Mouse (Mus musculus) frontal cortex, postnatal 14 days (tissue): Measurements from ENCODE around the gene Hils1.
"Not testable (repeated sequence)": the region's sequence is repeated elsewhere in the genome, so short reads cannot be mapped to it uniquely, and the experiment has no call there.

Source experiments
- DNase-seq, 2 experiments: peaks; one replicate each; pipeline ENCODE4 v3.0.0; 2022; ENCODE audit warnings: low spot score in 2 of 2

Gene Hils1

DNA sequence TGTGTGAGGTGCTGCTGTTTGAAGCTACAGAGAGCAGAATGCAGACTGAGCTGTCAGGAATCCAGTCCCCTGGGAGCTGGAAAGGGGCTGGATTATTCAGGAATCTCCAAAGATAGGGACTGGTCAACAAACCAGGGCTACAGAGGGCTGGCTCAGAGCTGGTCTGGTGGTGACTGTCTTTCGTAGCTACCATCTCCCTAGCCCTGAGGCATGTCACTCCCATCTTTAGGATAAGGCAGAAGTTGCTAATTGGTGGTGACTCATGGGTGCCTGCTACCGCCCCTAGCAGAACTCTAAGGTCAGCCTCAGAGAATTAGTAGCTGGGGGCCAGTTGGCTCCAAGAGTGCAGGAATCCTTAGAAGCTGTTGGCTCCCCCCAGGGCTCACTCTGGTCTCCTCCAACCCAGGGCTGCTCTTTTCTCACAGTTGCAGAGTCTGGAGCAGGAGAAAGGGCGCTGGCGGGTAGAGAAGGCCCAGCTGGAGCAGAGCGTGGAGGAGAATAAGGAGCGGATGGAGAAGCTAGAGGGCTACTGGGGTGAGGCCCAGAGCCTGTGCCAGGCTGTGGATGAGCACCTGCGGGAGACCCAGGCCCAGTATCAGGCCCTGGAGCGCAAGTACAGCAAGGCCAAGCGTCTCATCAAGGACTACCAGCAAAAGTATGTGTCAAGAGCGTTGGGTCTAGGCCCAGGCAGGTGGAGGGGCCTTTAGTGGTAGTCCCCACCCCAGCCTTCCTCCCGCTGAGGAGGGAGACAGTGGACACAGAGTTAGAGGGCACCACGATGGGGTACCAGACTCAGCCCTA is 36.9 kb downstream of the Hils1 start:
- DNase-seq, result no peak

DNA sequence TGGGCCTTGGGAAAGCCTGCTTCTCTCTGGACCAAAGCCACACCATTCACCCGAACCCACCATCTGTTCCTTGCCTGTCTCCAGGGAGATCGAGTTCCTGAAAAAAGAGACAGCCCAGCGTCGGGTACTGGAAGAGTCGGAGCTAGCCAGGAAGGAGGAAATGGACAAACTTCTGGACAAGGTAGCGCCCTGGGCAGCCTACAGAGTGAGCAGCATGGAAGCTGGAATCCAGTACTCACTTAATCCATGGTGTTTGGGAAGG is 37.5 kb downstream of the Hils1 start:
- no peak for DNase-seq

DNA sequence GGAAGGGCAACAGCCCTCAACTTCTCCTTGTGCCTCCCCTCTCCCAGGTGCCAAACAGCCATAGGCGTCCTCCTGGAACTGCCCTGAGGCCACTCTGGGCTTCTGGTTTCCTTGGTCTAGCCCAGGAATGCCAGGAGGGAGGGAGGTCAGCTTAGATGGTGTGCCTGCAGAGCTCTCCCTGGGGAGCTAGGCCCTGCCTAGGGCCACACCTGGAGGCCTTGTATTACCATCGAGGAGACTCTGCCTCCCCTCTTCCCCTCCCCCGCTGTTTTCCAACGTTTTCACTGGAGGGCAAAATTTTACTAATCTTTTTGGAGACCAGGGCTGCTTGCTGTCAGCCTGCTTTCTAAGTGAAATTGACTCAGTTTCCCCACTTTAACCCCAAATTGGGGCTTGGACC is 38.6 kb downstream of the Hils1 start:
- DNase-seq, result no peak

DNA sequence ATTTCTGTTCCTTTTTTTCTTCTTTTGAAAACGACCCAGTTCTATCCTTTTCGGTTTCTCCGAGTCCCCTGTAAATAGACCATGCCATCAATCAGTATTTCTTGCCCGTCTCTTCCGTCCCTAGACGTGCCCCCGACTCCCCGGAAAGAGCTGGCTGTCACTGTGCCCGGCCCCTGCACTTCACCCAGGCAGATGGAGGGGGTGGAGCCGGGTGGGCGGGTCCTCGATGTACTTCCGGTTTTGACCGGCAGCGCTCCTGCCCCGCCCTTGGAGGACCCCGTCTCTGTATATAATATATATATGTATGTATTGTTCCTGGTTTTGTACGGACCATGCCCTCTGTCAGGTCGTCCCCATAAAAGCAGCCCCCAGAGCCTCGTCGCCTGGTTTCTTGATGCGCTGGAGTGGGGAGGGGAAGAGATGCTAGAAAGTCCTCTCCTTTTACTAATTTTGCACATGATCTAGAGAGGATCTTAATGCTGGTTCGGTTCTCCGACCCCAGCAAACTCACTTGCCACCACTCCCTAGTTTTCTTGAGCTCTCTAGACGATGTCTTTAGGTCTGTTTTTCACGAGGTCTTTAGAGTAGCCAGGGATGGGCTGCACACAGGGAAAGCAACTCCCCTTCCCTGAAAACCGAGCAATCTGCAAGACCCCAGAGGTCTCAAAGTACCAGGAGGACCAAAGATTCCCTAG is 39.3 kb downstream of the Hils1 start:
- peak in 1 of 2 experiments; percentile 71 for DNase-seq

DNA sequence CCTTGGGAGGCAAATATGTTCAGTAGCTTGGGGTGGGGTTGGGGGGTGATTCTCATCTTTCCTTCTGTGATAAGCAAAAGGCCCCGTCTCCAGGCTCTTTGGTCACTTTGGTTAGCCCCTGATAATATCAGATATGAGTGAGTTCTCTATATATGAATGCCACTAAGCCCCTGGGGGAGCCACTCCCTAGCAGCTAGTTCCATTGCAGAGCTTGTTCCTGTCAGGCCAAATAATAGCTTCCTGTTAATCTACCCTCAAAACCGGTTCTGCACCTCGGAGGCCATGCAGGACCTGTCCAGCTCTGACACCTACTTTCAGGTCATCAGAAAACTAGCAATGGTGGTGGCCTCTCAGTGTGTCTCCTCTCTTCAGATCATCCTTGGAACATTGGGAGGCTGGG is 40.0 kb downstream of the Hils1 start:
- no peak for DNase-seq

DNA sequence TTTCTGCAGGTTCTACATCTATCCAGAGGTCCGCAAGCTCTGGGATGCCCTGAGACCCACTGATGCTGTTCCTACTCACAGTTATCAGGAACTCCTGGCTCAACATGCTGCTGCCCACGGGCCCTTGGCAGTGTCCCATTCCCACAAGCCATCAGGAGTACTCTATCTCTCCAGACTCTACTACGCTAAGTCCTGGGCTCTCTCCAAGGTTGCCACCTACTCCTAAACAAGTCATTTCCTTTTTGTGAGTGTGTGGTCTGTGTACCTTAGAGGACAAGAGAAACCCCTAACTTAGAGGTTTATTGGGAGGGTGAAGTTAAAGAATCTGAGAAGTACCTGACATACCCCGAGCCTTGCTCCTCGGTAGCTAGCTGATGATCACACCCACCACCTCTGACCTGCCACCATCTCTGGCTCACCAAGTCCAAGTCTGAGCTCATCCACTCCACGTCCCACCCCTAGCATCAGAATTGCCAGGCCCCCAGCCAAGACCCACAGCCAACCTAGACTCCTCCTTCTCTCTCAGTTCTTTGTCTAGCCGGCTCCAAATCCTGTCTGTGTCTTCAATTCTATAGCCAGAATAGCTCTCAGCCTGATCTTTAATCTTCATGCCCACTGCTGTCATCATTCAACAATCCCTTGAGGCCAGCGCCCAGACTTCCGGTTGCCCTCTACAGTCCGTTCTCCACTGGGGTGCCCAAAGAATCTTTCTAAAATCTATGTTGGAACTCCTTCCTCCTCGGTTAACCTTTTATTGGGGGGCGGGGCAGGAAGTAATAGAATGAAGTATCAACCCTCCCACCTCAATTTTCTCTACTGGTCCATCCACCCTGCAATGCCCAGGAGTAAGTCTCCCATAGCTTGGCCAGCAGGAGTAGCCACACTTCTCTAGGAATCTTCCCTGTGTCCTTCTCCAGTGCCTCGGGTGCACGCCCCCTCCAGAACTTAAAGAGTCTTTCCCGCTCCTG is 41.6 kb downstream of the Hils1 start:
- DNase-seq, result no peak

DNA sequence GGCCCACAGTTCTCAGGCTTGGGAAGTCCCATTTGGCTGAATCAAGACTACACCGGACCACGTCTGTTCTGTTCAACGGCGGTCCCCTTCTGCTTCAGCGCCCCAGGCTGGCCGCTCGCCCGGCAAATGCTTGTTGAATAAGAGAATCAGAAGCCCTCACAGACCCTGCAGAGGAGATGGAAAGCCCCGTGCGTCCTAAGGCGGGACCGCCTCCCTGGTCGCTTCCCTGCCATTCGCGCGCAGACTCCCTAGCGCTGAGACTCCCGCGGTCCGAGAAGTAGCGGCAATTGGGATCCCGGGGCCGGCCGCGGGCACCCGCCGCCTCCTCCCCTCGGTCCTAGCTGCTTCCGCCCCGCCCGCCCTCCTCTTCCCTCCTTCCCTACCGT is 42.2 kb downstream of the Hils1 start, which contains the start of gene Samd14:
TSS of gene Samd14 (plus strand) at position 251 of the 386 bp plus-strand sequence.
- DNase-seq, result peak; percentile 61 to 62

DNA sequence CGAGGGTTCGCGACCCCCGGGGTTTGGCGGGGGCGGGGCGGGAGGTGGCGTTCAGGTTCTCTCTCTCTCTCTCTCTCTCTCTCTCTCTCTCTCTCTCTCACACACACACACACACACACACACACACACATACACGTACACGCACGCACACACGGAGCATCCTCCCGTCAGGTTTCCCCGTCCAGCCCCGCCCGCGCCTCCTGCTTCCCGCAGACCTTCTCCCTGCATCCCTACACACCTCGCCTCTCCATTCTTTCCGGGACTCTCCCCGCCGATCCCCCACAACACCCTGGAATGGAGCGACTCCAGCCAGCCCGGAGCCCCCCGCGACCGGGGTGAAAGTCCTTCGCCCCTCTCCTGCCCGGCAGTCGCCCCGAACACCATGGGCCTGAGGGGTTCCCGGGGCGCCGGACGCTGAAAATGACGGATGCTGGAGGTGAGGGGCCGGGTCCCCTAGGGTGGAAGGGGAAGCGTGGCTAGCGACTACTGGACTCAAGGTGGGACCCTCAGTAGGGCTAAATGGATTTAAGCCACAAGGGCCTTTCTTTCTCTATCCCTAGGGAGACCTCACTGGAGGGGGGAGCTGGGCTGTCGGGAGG is 42.8 kb downstream of the Hils1 start:
- no peak for DNase-seq

DNA sequence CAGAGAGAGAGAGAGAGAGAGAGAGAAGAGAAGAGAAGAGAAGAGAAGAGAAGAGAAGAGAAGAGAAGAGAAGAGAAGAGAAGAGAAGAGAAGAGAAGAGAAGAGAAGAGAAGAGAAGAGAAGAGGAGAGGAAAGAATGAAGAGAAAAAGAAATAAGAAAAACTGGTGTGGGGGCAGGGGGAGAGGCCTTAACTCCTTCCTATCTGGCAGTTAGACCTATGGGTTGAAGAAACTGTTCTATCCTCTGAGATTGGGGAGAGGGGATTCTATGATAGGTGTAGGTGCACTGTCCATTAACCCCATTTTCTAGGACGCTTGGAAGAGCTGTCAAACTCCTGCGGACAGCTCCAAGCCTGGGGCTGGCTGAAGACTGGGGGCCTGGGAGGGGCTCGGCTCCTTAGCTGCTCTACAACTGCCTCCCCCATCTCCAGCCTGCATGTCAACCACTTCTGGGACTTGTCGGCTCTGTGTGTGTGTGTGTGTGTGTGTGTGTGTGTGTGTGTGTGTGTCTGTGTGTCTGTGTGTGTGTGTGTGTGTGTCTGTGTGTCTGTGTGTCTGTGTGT is 43.5 kb downstream of the Hils1 start:
- DNase-seq, result not testable (repeated sequence)

DNA sequence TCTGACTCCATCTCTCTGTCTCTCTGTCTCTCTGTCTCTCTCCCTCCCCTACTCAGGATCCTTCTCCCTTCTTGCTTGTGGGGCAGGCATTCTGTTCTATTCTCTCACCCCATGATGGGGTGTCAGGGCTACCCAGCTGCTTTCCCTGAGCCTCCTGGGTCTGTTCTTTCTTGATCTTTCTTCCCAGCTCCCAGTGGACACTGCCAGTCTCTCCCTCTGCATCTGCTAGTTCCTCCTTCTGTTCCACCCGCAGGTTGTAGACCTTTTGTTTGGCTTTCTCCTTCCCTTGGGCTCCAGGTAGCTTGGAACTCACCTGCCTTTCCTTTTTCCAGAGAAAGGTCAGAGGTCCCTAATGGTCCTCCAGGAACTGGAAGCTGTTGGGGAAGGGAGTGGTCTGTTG is 44.0 kb downstream of the Hils1 start:
- DNase-seq, result no peak

DNA sequence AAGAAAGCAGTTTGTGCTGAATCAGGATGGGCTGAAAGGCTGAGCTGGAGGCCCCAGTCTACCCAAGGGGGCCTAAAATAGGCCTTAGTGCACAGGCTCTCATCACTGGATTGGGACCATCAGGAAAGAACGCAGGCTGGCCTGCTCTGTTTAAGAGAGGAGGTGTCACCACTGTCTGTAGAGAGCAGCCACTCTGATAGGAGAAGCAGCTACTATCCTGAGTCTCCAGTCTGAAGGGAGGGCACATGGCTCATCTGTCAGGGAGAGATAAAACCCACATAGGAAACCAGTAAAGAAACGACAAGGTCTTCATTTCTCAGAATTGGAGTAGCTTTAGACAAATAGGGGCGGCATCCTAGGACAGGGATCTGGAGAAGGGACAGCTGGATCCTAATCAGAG is 44.7 kb downstream of the Hils1 start:
- DNase-seq, result no peak

DNA sequence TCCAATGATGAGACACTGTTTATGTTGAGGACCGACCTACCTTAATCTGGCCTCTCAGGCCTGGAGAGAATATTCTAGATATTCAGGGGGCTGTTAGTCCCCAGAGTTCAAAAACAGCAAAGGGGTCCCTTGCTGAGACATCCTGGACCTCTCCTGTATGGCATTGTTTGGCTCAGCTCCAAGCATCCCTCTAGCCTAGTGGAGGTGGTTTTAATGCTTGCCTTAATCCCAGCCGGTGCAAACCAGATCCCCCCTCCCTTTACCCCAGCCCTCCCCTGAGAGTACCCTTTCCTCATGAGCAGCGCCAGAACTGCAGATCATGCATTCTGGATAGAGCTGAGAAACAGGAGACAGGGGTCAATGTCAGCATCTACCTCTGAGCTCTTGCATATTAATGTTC is 45.1 kb downstream of the Hils1 start:
- DNase-seq, result no peak

DNA sequence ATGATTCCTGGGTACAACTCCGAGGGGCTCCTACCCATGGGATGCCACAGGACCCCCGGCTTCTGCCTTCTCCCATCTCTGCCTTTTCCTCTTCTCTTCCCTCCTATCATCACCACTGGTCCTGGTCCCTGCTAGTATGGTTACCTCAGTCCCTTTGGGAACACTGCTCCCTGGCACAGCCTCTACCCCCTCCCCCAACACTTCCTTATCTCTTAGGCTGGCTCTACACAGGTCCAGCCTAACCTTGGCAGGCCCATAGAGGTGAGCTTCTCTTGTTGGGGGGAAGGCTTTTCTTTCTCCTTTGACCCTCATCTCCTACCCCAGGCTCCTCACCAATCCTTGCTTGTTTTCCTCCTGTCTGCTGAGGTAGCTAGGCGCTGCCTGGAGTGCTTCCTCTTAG is 48.1 kb downstream of the Hils1 start:
- no peak for DNase-seq
